Mouse (Mus musculus) heart, adult 8-10 months (tissue): ENCODE results near the gene Mettl17. TPM values are rescaled to one million over a fixed set of nuclear protein-coding genes. Genes with fewer than 3 reads are reported as not detected.

Experiments
- DNase-seq: peaks from one replicate; pipeline ENCODE4 v3.0.0; 2022; ENCODE audit warnings: low spot score
- microRNA-seq: library from miRNA; unstranded; fragments of <30 nt; microRNA quantifications from one replicate; pipeline ENCODE4 v1.2.0, GENCODE M21; 2022
- total RNA-seq, 4 experiments: library from RNA; stranded (reverse); gene quantifications; 2 replicates each; pipeline ENCODE4 v1.2.4; 2022

Mettl17 gene
- total RNA-seq, 4 experiments from 2014 or later: 17.9 to 26.4 (median 22.7) TPM

DNA sequence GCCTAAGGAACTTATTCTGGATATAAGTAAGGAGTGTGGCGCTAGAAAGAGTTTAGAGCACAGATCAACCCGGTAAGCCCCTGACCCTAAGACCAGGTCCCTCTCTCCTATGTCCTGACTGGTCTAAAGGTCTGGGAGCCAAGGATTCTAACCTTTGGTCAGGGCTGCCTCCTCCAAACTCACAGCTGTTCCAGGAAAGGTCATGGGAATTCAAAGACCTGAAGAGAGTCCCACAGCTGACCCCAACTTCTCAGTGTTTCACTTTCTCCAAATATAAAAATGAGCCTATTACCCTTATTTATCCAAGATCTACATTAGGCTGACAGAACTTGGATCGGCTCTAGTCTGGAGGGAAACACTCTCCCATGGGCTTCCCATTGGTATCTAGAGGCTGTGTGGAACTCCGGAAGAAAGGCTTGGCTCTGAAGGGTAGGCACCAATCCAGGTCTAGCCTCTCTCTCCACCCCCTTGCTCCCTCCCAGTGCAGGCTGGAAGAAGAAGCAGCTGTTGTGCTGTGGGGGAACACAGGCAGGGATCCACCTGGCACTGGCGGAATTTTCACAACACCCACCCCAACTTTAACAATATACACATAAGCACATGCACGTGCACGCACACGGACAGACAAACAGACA, 44.8 kb downstream of the Mettl17 start:
- DNase-seq: peak; percentile 83

DNA sequence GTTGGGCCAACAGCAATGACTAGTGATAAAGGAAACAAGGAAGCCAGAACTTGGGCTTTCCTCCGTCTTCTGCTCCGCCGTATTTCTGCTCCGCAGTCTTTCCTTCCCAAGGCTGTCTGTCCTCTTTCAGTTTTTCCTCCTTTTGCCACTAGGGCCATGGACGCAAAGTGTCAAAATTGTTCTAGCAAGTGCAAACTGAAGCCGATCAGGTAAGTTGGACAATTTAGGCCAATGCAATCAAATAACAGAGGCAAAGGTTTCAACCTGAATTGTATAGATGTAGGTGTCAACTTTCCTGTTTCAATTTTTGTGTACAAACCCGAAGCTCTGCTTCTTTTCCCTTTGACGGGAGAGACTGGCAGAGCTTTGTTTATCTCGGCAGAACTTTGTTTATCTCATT, 45.3 kb downstream of the Mettl17 start:
- DNase-seq: peak; percentile 28

GRCm38 (mm10) chr14:51930824-51931223, 46.2 kb downstream of the Mettl17 start:
- DNase-seq: peak; percentile 64

GRCm38 (mm10) chr14:51932092-51933020, 47.7 kb downstream of the Mettl17 start:
- no peak for DNase-seq

- DNase-seq: no peak
Observed at GRCm38 (mm10) chr14:51939005-51939404, 54.4 kb downstream of the Mettl17 start.

GRCm38 (mm10) chr14:51940944-51941560, 56.4 kb downstream of the Mettl17 start:
- DNase-seq: peak; percentile 37

DNA sequence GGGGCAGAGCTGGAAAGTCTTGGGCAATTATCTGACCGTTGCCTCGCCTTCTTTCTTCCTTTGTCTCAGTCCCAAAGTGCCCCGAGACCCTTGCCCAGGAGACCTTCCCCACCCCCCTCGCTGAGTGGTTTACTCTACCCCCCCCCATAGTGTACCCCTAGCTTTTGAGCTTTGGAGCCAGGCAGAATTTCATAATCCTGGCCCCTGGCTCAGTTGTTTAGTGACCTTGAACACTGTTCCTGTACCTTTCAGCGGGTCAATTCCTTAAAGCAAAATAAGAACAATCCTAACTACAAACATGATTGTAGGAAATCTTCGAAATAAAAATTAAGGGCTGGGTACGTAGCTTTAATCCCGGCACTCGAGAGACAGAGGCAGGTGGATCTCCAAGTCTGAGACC, 56.9 kb downstream of the Mettl17 start:
- no peak for DNase-seq

DNA sequence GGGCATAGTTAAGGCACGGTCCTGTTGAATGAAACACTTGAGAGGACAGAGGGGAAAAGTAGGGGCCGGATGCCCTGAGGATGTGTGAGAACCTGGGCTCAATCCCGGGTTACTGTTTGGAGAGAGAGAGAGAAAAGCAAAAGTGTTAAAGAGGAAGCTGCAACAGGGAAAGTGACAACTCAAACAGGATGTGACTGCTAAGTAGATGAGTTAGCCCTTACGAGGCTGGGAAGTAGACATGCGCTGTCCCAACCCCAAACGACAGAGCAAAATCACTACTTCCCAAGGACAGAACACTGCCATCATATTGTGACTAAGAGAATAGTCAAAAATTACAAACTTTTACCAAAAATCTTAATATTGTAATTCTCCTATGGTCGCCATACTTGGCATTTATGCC, 57.6 kb downstream of the Mettl17 start:
- DNase-seq: no peak

Small RNA genes within 50 kb of the gene (microRNA-seq; reads per million reads assigned to microRNA genes)
- gene Gm27375: not detected

Other genes with a start within 250 kb of the Mettl17 start
- not detected for gene Gm4181, start 249.2 kb upstream of the Mettl17 start, total RNA-seq
- gene Gm17079, start 189.4 kb upstream of the Mettl17 start, total RNA-seq: not detected
- gene Gm5800, start 167.7 kb upstream of the Mettl17 start, total RNA-seq: not detected
- not detected for gene Ang4, start 111.3 kb upstream of the Mettl17 start, total RNA-seq
- not detected for gene AY358078, start 84.8 kb upstream of the Mettl17 start, total RNA-seq
- not detected for gene Ear6, start 31.1 kb upstream of the Mettl17 start, total RNA-seq
- gene Slc39a2, start 8.0 kb downstream of the Mettl17 start, total RNA-seq: under 1 TPM in 2 of 4 experiments, not detected in 2; 0.17 to 0.44 TPM
- gene Ndrg2, start 29.3 kb downstream of the Mettl17 start, total RNA-seq: 1,000 to 10,000 TPM; 1,477 to 1,608 (median 1,523) TPM
- gene Tppp2, start 33.6 kb downstream of the Mettl17 start, total RNA-seq: not detected
- gene Rnase13, start 37.9 kb downstream of the Mettl17 start, total RNA-seq: not detected
- gene Arhgef40, start 99.9 kb downstream of the Mettl17 start, total RNA-seq: 10 to 100 TPM; 20.4 to 31.0 (median 24.0) TPM
- 1 to 10 TPM; 1.6 to 4.4 (median 2.5) TPM for gene Tmem253, start 130.8 kb downstream of the Mettl17 start, total RNA-seq
- 10 to 100 TPM; 22.5 to 29.9 (median 24.6) TPM for gene Zfp219, start 135.9 kb downstream of the Mettl17 start, total RNA-seq
- gene Olfr221, start 157.6 kb downstream of the Mettl17 start, total RNA-seq: not detected
- gene Hnrnpc, start 219.2 kb downstream of the Mettl17 start, total RNA-seq: 100 to 1,000 TPM; 126 to 132 (median 128) TPM
- gene Rpgrip1, start 225.9 kb downstream of the Mettl17 start, total RNA-seq: under 1 TPM in 3 of 4 experiments, not detected in 1; 0.31 to 0.41 (median 0.37) TPM